Mouse (Mus musculus) embryo, embryonic 10 days (tissue): ENCODE results near the gene Hist1h1c.
A peak's percentile ranks its signal among the peaks of the same experiment; 100 is the strongest.
"Not testable (repeated sequence)": the region's sequence is repeated elsewhere in the genome, so short reads cannot be mapped to it uniquely, and the experiment has no call there.

Experiments used
- DNase-seq: peaks from one replicate; pipeline ENCODE4 v3.0.0-alpha.2; 2015; ENCODE audit warnings: low spot score

The Hist1h1c gene

GRCm38 (mm10) chr13:23760972-23761864, 22.6 kb downstream of the Hist1h1c start, which contains the start of gene Hist1h4a:
Gene Hist1h4a (minus strand): TSS chr13:23761230.
- DNase-seq = peak; percentile 97

- DNase-seq = peak; percentile 85
Measured at GRCm38 (mm10) chr13:23761871-23762821, 23.5 kb downstream of the Hist1h1c start, which contains the start of gene Hist1h3a. Gene Hist1h3a (minus strand): TSS chr13:23762386.

- no peak for DNase-seq
Measured at GRCm38 (mm10) chr13:23763242-23763585, 24.6 kb downstream of the Hist1h1c start.

DNA sequence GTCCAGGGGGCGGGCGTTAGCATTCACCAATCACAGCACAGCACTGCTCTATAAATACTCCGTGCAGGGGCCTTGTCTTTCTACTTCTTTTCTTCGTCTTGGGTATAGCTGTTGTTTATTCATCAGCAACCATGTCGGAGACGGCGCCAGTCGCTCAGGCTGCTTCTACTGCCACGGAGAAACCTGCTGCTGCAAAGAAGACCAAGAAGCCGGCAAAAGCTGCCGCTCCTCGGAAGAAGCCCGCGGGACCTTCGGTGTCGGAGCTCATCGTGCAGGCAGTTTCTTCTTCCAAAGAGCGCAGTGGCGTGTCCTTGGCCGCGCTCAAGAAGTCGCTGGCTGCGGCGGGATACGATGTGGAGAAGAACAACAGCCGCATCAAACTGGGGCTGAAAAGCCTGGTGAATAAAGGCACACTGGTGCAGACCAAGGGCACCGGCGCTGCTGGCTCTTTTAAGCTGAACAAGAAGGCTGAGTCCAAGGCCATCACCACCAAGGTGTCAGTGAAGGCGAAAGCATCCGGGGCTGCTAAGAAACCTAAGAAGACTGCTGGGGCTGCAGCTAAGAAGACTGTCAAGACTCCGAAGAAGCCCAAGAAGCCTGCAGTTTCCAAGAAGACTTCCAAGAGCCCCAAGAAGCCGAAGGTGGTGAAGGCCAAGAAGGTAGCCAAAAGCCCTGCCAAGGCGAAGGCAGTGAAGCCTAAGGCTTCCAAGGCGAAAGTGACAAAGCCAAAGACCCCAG, 25.1 kb downstream of the Hist1h1c start, which contains the start of gene Hist1h1a:
Hist1h1a (plus strand) TSS at position 81 of the 738 bp plus-strand sequence.
- DNase-seq = peak; percentile 94

- DNase-seq = peak; percentile 55
Measured at GRCm38 (mm10) chr13:23764324-23765171, 25.9 kb downstream of the Hist1h1c start.

DNA sequence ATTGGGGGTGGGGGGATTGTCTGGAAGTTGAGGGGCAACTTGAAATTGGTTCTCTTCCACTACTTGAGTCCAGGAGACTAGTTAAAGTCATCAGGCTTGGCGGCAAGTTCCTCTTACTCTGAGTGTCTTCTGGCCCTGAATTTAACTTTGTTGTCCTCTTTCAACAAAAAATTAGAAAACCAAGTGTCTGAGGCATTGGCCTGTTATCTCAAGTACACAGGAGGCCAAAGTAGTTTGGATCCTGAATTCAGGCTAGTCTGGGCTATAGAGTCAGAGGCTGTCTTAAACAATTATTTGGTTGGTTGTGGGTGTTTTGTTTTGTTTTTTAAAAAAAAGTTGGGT, 26.5 kb downstream of the Hist1h1c start:
- DNase-seq = no peak

- no peak for DNase-seq
Measured at GRCm38 (mm10) chr13:23766772-23767171, 28.2 kb downstream of the Hist1h1c start.

DNA sequence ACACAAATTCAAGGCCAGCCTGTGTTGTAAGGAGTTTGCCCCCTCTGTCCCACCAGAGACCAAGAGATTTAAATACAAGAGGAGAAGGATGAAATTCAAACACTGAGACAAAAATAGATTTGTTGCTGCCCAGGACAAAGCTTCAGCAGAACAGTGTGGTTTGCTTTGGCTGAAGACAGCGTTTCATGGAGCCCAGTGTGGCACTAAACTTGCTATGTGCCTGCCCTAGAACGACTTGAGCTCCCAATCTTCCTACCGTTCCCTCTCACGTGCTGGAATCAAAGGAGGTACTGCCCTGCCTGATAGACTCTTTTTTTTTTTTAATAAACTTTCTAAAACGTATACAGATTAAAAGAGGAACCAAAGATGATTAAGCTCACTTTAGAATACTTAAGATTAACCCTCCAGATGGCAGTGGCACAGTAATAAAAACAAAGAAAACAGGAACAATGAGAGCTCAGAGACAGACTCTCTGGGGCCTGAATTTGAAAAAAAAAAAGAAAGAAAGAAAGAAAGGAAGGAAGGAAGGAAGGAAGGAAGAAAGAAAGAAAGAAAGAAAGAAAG, 30.3 kb downstream of the Hist1h1c start:
- DNase-seq = no peak

- DNase-seq = not testable (repeated sequence)
Measured at GRCm38 (mm10) chr13:23769613-23770012, 31.0 kb downstream of the Hist1h1c start, which contains the start of gene Trim38. Gene Trim38 (plus strand): TSS chr13:23769913.

DNA sequence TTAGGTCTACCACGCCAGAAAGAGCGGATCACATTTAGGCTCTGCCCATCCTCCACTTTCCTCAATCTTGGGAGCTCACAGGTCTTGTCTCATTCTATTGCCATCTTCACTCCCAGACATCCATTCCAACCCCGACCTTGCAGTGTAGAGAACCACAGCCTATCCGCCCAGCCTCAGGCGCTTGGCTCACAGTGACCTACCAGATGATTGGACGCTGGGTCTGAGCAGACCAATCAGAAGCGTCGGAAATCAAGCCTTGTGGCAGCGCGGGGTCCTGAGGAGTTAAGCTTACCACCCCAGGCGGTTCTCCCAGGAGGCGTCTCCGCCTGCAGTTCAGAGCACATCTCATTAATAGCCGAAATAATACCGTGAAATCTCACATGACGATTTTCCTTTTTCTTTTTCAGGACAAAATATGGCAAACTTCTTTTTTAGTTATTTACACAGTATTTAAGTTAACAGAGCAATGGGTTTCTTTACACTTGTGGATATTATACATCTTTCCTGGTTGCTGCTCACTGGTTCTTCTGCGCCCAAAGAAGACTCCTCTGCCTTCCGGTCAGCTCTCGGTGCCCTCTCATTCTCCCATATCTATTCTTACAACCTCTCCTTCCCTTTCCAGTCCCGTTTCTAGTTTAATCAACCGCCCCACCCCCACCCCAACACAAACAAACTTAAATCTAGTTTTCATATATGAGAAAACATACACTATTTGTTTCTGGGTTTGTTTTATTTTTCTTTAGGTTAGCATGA, 34.1 kb downstream of the Hist1h1c start:
- peak; percentile 83 for DNase-seq

- no peak for DNase-seq
Measured at GRCm38 (mm10) chr13:23778339-23778738, 39.7 kb downstream of the Hist1h1c start.

DNA sequence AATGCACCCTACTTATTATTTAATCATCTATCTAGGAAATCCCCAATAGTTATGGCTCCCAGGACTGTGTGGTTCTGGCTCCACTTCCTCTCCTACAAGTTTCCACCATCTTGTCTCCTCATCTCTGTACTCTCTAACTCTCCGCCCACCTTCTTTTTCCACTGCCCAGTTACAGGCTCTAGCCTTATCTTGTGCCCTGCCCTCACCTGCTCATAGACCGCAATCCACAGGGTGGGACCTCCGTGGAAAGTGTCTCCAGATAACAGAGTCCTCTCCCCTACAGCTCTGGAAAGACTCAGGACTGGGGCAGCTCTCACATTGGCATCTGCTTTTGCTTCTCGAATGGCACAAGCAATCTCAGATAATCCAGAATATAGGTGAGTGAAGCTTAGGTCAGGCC, 40.4 kb downstream of the Hist1h1c start:
- DNase-seq = no peak
